Mouse (Mus musculus): Measurements from ENCODE around the gene Slc37a4. TPM values are rescaled to one million over a fixed set of nuclear protein-coding genes. Genes with fewer than 3 reads are reported as not detected.
A peak's percentile ranks its signal among the peaks of the same experiment; 100 is the strongest.

Gene Slc37a4
- polyA plus RNA-seq, 1 experiment from 2014 or later, result 10.8 TPM

- ATAC-seq (replicated peaks; ENCODE audit: insufficient number of reproducible peaks, low FRiP score, low TSS enrichment, low read depth), result peak; percentile 94
- Histone ChIP-seq H3K9ac (replicated peaks; ENCODE audit: low read length) (peak within 1 kb of the TSS; percentile 95), H3K36me3 (replicated peaks; ENCODE audit: control insufficient read depth, insufficient read depth, low read depth, low read length) (peaks cover 16% of the 10 kb centered on the region)
These were observed 17.4 kb upstream of the Slc37a4 start, which contains the start of gene Hyou1 for GRCm38 (mm10) chr9:44379054-44379834. Gene Hyou1 (plus strand): TSS chr9:44379490.

DNA sequence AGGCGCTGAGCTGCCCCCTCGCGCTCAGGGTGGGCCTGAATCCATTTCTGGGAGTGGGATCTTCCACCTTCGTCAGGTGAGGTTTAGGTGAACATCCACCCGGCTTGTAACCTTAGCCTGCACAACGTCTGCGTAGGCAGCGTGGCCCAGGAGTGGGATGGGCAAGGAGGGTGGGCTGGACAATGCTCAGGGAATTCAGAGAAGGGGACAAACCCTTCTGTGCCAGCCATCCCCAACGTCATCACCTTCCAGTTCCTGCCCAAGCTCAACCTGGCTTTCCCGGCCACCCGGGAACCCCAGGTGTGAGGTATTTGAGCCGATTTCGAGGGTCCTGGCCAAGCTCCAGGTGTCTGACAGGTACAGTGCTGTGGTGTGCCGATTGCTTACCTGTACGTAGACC is 16.8 kb upstream of the Slc37a4 start:
- DNase-seq (ENCODE audit: low spot score) (no peak), ATAC-seq (replicated peaks; ENCODE audit: insufficient number of reproducible peaks, low FRiP score, low TSS enrichment, low read depth) (peak; percentile 51)
- peaks cover 6% of the 10 kb centered on the region for H3K4me1 ChIP-seq (ENCODE audit: control insufficient read depth, insufficient read depth, low read length)
- WGBS, result 7% methylated on average over 15 of the region's 15 CpGs
- H3K9me3 ChIP-seq (replicated peaks; ENCODE audit: control insufficient read depth, low read length), result no peaks in the 10 kb centered on the region
- H3K36me3 ChIP-seq (replicated peaks; ENCODE audit: control insufficient read depth, insufficient read depth, low read depth, low read length), result peaks cover 18% of the 10 kb centered on the region
- peak overlapping the region; percentile 93 for H3K4me3 ChIP-seq (ENCODE audit: low read depth, low read length)
- peak overlapping the region; percentile 62 for H3K27ac ChIP-seq (replicated peaks; ENCODE audit: low read depth, low read length)
- no peaks in the 10 kb centered on the region for H3K27me3 ChIP-seq (ENCODE audit: control insufficient read depth, insufficient read depth, low read length)
- H3K9ac ChIP-seq (replicated peaks; ENCODE audit: low read length), result peak overlapping the region; percentile 95
- peak overlapping the region; percentile 90 for H3K4me2 ChIP-seq (ENCODE audit: low read depth, low read length)

More at GRCm38 (mm10) chr9:44379054-44379834, 17.4 kb upstream of the Slc37a4 start, which contains the start of gene Hyou1:
- H3K9me3 ChIP-seq (replicated peaks; ENCODE audit: control insufficient read depth, low read length), result no peaks in the 10 kb centered on the region
- WGBS, result under 1% methylated on average over 83 of the region's 83 CpGs
- peak within 1 kb of the TSS; percentile 93 for H3K4me3 ChIP-seq (ENCODE audit: low read depth, low read length)
- H3K27ac ChIP-seq (replicated peaks; ENCODE audit: low read depth, low read length), result peak within 1 kb of the TSS; percentile 62
- DNase-seq (ENCODE audit: low spot score), result peak; percentile 99
- H3K27me3 ChIP-seq (ENCODE audit: control insufficient read depth, insufficient read depth, low read length), result no peaks in the 10 kb centered on the region
- peaks cover 6% of the 10 kb centered on the region for H3K4me1 ChIP-seq (ENCODE audit: control insufficient read depth, insufficient read depth, low read length)
- H3K4me2 ChIP-seq (ENCODE audit: low read depth, low read length), result peak within 1 kb of the TSS; percentile 90

DNA sequence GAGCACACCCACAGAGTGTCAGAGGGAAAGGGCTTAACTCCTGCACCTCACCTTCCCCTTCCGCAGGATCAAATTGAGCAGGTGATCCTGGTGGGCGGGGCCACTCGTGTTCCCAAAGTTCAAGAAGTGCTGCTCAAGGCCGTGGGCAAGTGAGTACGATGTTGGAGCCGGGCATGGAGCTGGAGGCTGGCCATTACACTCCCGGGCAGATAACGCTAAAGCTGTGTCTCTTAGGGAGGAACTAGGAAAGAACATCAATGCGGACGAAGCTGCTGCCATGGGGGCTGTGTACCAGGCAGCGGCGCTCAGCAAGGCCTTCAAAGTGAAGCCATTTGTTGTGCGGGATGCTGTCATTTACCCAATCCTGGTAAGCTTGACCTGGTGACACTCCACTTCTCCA is 12.1 kb upstream of the Slc37a4 start:
- no peak overlapping the region for H3K27ac ChIP-seq (replicated peaks; ENCODE audit: low read depth, low read length)
- DNase-seq (ENCODE audit: low spot score), result no peak
- H3K4me1 ChIP-seq (ENCODE audit: control insufficient read depth, insufficient read depth, low read length), result peaks cover 6% of the 10 kb centered on the region
- 94% methylated on average over 13 of the region's 13 CpGs for WGBS
- no peaks in the 10 kb centered on the region for H3K9me3 ChIP-seq (replicated peaks; ENCODE audit: control insufficient read depth, low read length)
- H3K27me3 ChIP-seq (ENCODE audit: control insufficient read depth, insufficient read depth, low read length), result no peaks in the 10 kb centered on the region
- no peak overlapping the region for H3K4me2 ChIP-seq (ENCODE audit: low read depth, low read length)
- H3K9ac ChIP-seq (replicated peaks; ENCODE audit: low read length), result no peak overlapping the region
- H3K4me3 ChIP-seq (ENCODE audit: low read depth, low read length), result no peak overlapping the region
- no peak for ATAC-seq (replicated peaks; ENCODE audit: insufficient number of reproducible peaks, low FRiP score, low TSS enrichment, low read depth)
- peaks cover 42% of the 10 kb centered on the region for H3K36me3 ChIP-seq (replicated peaks; ENCODE audit: control insufficient read depth, insufficient read depth, low read depth, low read length)

DNA sequence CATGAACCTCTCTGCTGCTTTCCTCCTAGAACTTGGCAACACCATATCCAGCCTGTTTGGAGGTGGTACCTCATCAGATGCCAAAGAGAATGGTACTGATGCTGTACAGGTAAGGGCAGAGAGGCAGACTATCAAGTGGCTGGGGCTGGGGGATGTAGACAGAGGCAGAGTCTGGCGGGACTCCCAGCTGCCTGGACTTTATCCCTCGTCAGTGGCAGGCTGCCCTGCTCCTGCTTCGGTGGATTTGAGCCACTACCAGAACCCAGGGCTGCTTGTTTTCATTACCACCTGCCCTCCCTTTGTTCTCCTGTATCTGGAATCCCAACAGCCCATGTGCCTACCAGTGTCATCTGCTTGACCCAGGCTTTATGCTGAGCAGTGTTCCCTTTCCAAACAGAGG is 9.4 kb upstream of the Slc37a4 start:
- no peaks in the 10 kb centered on the region for H3K27me3 ChIP-seq (ENCODE audit: control insufficient read depth, insufficient read depth, low read length)
- H3K9me3 ChIP-seq (replicated peaks; ENCODE audit: control insufficient read depth, low read length), result no peaks in the 10 kb centered on the region
- H3K4me2 ChIP-seq (ENCODE audit: low read depth, low read length), result no peak overlapping the region
- peaks cover 36% of the 10 kb centered on the region for H3K36me3 ChIP-seq (replicated peaks; ENCODE audit: control insufficient read depth, insufficient read depth, low read depth, low read length)
- ATAC-seq (replicated peaks; ENCODE audit: insufficient number of reproducible peaks, low FRiP score, low TSS enrichment, low read depth) (no peak), DNase-seq (ENCODE audit: low spot score) (no peak)
- no peaks in the 10 kb centered on the region for H3K4me1 ChIP-seq (ENCODE audit: control insufficient read depth, insufficient read depth, low read length)
- WGBS, result 72% methylated on average over 3 of the region's 3 CpGs
- H3K9ac ChIP-seq (replicated peaks; ENCODE audit: low read length), result no peak overlapping the region
- H3K27ac ChIP-seq (replicated peaks; ENCODE audit: low read depth, low read length), result no peak overlapping the region
- no peak overlapping the region for H3K4me3 ChIP-seq (ENCODE audit: low read depth, low read length)

DNA sequence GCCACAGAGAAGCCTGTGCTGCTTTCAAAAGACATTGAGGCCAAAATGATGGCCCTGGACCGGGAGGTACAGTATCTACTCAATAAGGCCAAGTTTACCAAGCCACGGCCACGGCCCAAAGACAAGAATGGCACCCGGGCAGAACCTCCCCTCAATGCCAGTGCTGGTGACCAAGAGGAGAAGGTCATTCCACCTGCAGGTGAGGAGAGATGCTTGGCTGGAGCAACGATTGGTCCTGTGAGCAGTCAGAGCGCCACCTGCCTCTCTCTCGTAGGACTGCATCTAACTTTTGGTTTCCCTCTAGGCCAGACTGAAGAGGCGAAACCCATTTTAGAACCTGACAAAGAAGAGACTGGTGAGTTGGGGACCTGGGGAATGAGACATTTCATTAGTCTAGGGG is 7.4 kb upstream of the Slc37a4 start:
- no peak overlapping the region for H3K9ac ChIP-seq (replicated peaks; ENCODE audit: low read length)
- H3K27me3 ChIP-seq (ENCODE audit: control insufficient read depth, insufficient read depth, low read length), result no peaks in the 10 kb centered on the region
- no peak overlapping the region for H3K4me2 ChIP-seq (ENCODE audit: low read depth, low read length)
- H3K36me3 ChIP-seq (replicated peaks; ENCODE audit: control insufficient read depth, insufficient read depth, low read depth, low read length), result peaks cover 26% of the 10 kb centered on the region
- no peaks in the 10 kb centered on the region for H3K4me1 ChIP-seq (ENCODE audit: control insufficient read depth, insufficient read depth, low read length)
- WGBS, result 65% methylated on average over 8 of the region's 8 CpGs
- DNase-seq (ENCODE audit: low spot score) (peak; percentile 61), ATAC-seq (replicated peaks; ENCODE audit: insufficient number of reproducible peaks, low FRiP score, low TSS enrichment, low read depth) (no peak)
- no peak overlapping the region for H3K27ac ChIP-seq (replicated peaks; ENCODE audit: low read depth, low read length)
- H3K4me3 ChIP-seq (ENCODE audit: low read depth, low read length), result no peak overlapping the region
- H3K9me3 ChIP-seq (replicated peaks; ENCODE audit: control insufficient read depth, low read length), result no peaks in the 10 kb centered on the region

DNA sequence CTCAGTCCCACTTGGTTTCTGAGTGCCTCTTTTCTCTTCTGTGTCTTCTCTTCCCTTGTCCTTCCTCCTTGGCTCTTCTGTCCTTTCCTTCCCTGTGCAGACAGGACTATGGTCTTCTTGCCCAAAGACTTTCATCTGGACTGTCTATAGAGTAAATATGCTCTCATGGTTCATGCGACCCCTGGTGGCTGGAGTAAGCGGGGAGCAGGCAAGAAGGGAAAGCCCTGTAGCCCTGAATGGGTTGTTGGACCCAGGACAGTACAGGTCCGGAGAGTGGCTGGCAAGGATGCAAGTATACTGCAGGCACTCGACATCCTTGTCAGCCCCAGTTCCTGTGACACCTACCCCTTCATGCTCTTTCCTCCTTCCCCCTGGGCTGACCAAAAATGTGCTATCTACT is 5.2 kb upstream of the Slc37a4 start:
- Histone ChIP-seq H3K4me1 (ENCODE audit: control insufficient read depth, insufficient read depth, low read length) (no peaks in the 10 kb centered on the region), H3K4me2 (ENCODE audit: low read depth, low read length) (no peak overlapping the region), H3K9me3 (replicated peaks; ENCODE audit: control insufficient read depth, low read length) (no peaks in the 10 kb centered on the region), H3K4me3 (ENCODE audit: low read depth, low read length) (no peak overlapping the region), H3K27me3 (ENCODE audit: control insufficient read depth, insufficient read depth, low read length) (no peaks in the 10 kb centered on the region), H3K9ac (replicated peaks; ENCODE audit: low read length) (no peak overlapping the region), H3K27ac (replicated peaks; ENCODE audit: low read depth, low read length) (no peak overlapping the region), H3K36me3 (replicated peaks; ENCODE audit: control insufficient read depth, insufficient read depth, low read depth, low read length) (peaks cover 19% of the 10 kb centered on the region)
- 49% methylated on average over 4 of the region's 4 CpGs for WGBS
- DNase-seq (ENCODE audit: low spot score) (peak; percentile 76), ATAC-seq (replicated peaks; ENCODE audit: insufficient number of reproducible peaks, low FRiP score, low TSS enrichment, low read depth) (0 out of 2 replicates have a peak, but pooled peaks have one; percentile 38)

GRCm38 (mm10) chr9:44398087-44398486 is 1.4 kb downstream of the Slc37a4 start:
- ATAC-seq (replicated peaks; ENCODE audit: insufficient number of reproducible peaks, low FRiP score, low TSS enrichment, low read depth), result no peak
- H3K36me3 ChIP-seq (replicated peaks; ENCODE audit: control insufficient read depth, insufficient read depth, low read depth, low read length), result peaks cover 2% of the 10 kb centered on the region
- no peak for DNase-seq (ENCODE audit: low spot score)
- H3K27ac ChIP-seq (replicated peaks; ENCODE audit: low read depth, low read length), result no peak overlapping the region
- H3K27me3 ChIP-seq (ENCODE audit: control insufficient read depth, insufficient read depth, low read length), result no peaks in the 10 kb centered on the region
- H3K9ac ChIP-seq (replicated peaks; ENCODE audit: low read length), result no peak overlapping the region; the same call in 1 of the 2 replicates
- H3K4me3 ChIP-seq (ENCODE audit: low read depth, low read length), result no peak overlapping the region
- peaks cover 3% of the 10 kb centered on the region; the same call in 1 of the 2 replicates for H3K4me1 ChIP-seq (ENCODE audit: control insufficient read depth, insufficient read depth, low read length)
- no peaks in the 10 kb centered on the region for H3K9me3 ChIP-seq (replicated peaks; ENCODE audit: control insufficient read depth, low read length)
- H3K4me2 ChIP-seq (ENCODE audit: low read depth, low read length), result peak overlapping the region; percentile 91
- WGBS, result 19% methylated on average over 4 of the region's 4 CpGs

GRCm38 (mm10) chr9:44398551-44398950 is 1.9 kb downstream of the Slc37a4 start:
- no peaks in the 10 kb centered on the region for H3K9me3 ChIP-seq (replicated peaks; ENCODE audit: control insufficient read depth, low read length)
- ATAC-seq (replicated peaks; ENCODE audit: insufficient number of reproducible peaks, low FRiP score, low TSS enrichment, low read depth), result no peak
- H3K9ac ChIP-seq (replicated peaks; ENCODE audit: low read length), result no peak overlapping the region
- no peak overlapping the region for H3K27ac ChIP-seq (replicated peaks; ENCODE audit: low read depth, low read length)
- peaks cover 2% of the 10 kb centered on the region; the same call in 1 of the 2 replicates for H3K36me3 ChIP-seq (replicated peaks; ENCODE audit: control insufficient read depth, insufficient read depth, low read depth, low read length)
- no peak overlapping the region for H3K4me2 ChIP-seq (ENCODE audit: low read depth, low read length)
- no peak overlapping the region for H3K4me3 ChIP-seq (ENCODE audit: low read depth, low read length)
- H3K27me3 ChIP-seq (ENCODE audit: control insufficient read depth, insufficient read depth, low read length), result no peaks in the 10 kb centered on the region
- 78% methylated on average over 9 of the region's 9 CpGs for WGBS
- H3K4me1 ChIP-seq (ENCODE audit: control insufficient read depth, insufficient read depth, low read length), result peaks cover 3% of the 10 kb centered on the region; the same call in 1 of the 2 replicates
- DNase-seq (ENCODE audit: low spot score), result no peak

Data from embryonic facial prominence, embryonic 11.5 days (tissue).